Mouse (Mus musculus): ENCODE results near the gene Rab42.
"Not testable (repeated sequence)": the region's sequence is repeated elsewhere in the genome, so short reads cannot be mapped to it uniquely, and the experiment has no call there.

The Rab42 gene

DNA sequence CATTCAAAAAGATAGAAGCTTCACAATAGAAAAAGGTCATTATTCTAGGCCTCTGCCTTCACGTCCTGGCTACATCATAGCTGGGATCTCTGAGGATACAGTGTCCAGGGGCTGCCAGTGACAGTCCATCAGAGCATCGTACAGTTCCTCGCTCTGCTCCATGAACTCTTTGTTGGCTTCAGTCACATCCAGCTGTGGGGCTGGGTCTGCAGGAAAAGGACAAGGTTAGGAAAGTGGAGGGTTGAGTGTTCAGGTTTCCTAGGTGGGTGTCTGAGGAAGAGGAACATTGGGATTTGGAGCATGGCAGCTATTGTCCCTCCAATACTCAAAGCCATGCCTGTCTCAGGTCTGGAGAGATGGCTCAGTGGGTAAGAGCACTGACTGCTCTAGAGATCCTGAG, 8.6 kb upstream of the Rab42 start:
- no peak for DNase-seq (ENCODE audit: low spot score in 2 of 2)

DNA sequence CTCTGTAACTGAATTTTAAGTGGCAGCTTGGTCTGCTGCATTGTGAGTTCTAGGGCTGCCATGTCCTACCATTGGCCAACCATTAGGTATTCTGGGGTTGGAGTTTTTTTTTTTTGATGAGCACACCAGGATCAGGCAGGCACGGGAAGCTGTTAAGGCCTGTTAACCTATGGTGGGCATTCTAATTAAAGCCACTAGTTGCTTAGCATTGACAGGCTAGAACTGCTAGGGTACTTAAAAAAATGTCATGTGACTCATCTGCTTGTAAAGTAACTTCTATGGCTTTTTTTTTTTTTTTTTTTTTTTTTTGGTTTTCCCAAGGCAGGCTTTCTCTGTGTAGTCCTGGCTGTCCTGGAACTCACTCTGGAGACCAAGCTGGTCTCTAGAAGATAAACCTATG, 8.0 kb upstream of the Rab42 start:
- no peak for DNase-seq (ENCODE audit: low spot score in 2 of 2)

DNA sequence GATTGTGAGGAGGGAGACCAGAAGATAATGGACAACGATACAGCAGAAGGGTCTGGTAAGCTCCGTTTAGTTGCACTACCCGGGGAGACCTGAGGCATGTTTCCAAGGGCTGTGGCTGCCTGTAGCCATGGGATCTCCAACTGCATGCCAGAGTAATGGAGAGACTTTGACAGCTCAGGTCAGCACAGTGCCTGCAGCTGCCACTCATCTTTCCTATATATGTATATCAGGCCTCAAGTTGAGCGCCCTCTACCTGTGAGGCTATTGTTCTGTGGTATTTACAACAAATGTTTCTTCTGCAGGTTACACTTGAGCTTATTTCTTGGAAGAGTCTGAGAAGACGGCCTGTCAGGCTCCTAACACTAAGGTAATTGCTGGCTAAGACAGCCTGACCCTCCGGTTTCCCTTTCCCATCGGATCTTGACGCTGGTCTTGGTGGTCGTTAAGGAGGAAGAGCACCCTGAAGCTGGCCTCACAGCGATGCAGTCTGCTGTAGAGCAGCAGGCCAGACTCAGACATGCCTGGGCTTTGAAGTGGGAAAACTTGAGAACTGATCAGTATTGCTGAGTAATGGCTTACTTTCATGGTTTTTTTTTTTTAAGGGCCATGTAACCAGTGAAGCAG, 6.8 kb upstream of the Rab42 start:
- peak in 1 of 2 experiments; percentile 11 for DNase-seq (ENCODE audit: low spot score in 2 of 2)

DNA sequence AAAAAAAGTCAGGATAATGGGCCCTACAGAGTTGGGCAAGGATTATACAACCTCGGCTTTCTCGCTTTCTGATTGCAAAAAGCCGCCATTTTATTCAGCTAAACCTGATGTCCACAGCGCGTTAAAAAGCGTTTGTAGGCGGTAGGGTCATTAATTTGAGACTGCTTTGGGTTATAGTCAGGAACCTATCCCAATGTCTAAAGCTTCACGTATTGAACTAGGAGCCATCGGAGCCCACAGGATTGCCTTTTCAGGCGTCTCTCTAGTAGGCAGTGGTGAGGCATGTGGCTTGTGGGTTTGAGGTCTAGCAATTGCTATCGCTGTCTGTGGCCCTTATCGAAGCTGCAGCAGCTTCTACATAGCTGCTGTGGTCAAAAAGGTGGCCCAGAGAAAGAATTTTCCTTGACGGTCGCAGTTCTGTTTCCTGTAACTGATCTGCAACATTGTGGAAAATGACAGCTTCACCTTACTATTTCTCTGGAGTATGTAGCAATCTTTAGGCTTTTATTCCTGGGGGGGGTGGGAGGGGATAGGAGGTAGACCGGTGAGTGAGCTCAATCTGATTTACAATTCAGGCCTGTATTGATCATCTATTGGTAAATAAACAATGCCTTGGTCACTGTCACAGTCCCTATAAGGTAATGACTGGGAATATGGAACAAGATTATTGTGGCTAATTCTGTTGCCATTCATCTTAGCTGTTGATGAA, 6.1 kb upstream of the Rab42 start:
- DNase-seq (ENCODE audit: low spot score in 2 of 2) = no peak

DNA sequence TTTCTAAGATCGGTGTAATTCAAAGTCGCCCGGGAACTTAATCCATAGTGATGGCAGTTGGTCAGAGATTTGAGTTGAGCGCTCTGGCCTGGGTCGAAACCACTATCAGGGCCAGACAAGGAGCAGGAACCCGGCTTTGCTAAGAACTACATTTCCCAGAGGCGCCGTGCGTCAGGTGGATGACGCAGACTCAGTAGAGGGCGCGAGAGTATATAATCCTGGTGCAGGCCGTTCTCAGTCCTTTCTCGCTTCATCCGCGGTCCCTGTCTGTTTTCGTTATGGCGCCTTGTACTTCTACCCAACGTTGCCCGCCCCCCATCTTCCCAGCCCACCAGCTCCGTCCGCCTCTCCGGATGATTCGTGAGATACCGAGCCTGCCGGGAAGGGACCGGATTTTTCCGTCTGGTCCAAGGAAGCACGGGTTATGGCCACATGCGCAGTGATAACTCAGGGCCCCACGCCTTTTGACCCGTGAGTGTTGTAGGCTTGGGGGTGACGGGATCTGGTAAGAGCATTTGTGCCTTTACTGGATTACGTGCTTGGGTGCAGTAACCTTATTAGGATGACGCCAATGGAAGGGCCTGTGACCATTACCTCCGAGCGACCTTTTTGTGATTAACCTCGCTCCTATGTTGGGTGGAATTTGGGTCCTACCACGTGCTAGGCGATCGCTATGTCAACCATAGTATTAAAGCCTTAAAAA, 5.4 kb upstream of the Rab42 start:
- peak; percentile 89 to 92 for DNase-seq (ENCODE audit: low spot score in 2 of 2)

DNA sequence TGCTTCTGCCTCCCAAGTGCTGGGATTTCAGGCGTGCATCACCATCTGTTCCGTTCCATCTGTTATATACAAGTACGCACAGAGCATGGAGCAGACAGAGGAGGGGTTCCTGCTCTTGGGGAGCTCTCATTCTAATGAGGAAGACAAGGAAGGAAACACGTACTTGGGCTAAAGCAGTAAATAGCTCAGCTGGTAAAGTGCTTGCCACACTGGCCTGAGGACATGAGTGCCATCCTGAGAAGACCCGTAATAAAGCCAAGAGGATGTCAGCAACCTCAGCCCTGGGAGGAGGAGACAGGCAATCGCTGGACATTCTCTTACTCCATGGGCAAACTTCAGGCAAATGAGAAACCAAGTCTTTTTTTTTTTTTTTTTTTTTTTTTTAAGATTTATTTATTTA, 2.8 kb upstream of the Rab42 start:
- no peak for DNase-seq (ENCODE audit: low spot score in 2 of 2)

DNA sequence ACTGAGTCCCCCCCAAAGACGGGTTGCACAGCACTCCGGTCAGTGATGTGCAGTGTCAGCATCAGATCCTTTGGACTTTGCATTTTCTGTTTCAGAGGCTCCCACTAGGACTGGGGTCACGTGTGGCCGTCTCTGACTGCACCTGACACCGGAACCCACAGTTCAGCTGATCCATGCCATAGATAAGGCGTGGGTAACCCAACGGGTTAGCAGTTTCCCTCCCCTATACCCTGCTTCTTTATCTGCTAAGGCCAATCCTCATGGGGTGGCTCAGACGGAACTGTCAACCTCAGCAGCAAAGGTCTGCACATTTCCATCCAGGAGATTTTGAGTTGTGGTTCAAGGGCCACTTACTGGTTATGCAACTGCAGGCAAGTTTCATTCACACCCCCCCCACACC, 2.1 kb upstream of the Rab42 start:
- DNase-seq (ENCODE audit: low spot score in 2 of 2) = no peak

DNA sequence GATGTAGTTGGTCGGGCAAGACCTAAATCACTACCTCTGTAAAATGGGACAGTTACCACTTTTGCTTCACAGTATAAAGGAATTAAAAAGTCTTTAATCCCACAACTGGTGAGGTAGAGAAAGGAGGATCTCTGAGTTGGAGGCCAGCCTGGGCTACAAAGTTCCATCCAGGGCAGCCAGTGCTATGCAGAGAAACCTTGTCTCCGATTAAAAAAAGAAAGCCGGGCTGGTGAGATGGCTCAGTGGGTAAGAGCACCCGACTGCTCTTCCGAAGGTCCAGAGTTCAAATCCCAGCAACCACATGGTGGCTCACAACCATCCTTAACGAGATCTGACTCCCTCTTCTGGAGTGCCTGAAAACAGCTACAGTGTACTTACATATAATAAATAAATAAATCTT, 299 bp upstream of the Rab42 start:
- DNase-seq (ENCODE audit: low spot score in 2 of 2) = not testable (repeated sequence)

DNA sequence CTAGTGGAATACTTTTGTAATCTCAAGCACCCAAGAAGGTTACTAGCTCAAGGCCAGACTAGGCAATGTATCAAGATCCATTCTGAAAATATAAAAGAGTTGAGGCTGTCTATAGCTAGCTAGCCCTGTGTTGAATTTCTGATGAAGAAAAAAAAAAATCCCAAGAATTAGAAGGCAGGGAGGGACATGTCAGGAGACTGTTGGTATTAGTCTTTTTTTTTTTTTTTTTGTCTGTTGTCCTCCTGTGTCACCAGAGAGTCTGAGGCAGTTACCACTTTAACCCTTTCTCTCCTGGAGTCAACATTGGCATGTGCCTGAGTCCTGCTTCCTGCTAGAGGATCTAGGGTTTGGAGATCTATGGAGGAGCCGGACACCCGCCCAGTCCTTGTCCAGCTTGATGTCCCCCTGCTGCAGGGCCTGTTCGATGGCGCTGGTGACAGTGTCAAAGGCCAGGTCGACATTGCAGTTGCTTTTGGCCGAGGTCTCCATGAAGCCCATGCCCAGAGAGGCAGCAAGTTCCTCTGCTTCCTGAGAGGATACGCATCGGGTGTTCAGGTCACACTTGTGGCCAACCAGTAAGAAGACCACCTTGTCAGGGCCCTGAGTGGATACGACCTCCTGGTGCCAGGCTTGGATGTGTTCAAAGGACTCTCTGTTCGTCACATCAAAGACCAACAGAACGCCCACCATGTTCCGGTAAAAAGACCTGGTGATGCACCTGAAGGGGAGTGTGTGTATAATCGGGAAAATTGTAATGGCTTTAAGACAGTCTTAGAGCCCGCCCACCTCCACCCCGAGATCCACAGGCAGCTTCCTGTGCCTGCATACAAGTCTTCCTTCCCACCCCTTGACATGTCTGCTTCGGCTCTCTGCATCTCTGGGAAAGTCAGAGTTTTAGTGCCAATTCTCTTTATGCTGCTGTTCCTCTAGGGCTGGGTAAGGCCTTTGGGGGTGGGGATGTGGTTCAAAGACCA, 933 bp downstream of the Rab42 start:
- no peak for DNase-seq (ENCODE audit: low spot score in 2 of 2)

DNA sequence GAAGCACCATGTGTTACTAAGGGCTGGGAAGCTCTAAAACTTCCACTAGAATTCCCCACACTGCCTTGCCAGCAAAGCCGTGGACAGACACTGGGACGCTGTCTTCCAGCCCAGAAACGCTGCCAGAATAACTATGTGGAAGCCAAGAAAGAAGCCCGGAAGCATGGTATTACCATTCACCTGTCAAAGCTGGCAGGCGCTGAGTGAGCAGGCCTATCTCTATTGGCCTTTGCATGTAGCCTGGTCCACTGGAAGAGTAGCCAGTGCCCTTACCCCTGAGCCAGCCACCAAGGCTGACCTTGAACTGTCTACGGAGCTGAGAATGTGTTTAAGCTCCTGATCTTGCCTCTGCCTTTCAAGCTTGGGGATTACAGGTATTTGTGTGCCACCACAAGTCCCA, 1.7 kb downstream of the Rab42 start:
- DNase-seq (ENCODE audit: low spot score in 2 of 2) = no peak

DNA sequence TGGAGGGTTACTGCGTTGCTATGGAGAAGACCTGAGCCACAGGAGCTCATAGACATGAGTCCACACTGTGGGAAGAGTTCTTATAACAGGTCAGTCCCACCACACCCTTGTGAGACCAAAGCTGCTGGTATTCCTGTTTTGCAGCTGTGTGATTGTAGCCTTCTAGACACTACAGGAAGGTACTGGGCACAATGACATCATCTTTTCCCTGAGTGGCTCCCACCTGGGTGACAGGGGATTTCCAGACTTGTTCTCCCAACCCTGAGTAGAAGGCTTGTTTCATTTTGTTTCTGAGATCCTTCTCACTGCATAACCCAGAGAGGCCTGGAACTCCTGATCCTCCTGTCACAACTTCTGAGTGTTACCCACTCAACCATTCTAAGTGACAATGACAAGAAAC, 3.3 kb downstream of the Rab42 start:
- no peak for DNase-seq (ENCODE audit: low spot score in 2 of 2)

DNA sequence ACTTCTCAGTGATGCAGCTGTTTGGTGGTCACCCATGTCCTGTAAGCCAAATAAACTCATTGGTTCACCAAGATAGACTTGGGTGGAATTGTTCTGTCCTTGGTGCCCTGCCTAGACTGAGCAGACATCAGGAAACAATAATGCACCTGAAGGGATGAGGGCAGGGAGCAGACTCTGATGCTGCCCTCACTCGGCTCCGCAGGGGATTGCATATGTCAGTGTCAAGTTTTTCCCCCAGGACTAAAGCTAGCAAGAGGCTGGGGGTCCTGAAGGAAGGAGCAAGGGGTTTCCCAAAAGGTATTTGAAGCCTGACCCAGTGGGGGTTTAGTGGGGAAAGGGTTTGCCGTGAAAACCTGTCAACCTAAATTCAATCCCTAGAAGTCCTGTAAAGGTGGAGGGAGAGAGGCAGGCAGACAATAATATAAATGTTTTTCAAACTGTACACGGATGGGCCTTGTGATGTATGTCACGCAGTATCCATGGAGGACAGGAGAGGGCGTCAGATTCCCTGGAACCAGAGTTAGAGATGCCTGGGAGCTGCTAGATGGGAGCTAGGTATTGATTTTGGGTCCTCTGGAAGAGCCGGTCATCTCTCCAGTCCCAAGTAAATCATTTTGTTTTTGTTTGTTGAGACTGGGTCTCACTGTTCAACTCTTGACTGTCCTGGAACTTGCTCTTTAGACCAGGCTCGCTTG, 7.3 kb downstream of the Rab42 start:
- DNase-seq (ENCODE audit: low spot score in 2 of 2) = no peak

DNA sequence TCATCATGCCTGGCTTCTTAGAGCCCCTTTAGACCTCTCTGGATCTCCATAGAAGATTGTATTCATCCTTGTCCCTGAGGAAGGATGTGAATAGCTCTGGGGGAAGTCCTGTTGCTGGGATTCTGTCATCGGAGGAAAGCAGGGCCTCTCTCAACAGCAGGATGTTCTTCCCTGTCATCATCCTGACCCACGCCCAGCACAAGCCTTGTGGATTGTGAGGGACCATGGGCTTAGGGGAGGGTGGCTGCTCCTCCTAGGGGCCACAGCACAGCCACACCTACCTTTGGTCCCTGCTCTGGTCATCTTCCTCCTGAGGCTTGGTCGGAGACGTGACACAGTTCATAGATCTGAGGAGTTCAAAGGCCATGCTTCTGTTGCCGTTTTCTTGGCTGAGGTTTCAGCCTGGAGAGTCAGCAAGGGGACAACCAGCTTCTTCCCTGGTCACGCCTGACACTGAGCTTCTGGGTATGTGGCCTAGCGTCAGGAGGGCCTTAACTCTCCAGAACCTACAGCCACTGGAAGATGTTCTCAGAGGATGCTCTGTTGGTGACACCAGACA, 9.4 kb downstream of the Rab42 start:
- no peak for DNase-seq (ENCODE audit: low spot score in 2 of 2)

DNA sequence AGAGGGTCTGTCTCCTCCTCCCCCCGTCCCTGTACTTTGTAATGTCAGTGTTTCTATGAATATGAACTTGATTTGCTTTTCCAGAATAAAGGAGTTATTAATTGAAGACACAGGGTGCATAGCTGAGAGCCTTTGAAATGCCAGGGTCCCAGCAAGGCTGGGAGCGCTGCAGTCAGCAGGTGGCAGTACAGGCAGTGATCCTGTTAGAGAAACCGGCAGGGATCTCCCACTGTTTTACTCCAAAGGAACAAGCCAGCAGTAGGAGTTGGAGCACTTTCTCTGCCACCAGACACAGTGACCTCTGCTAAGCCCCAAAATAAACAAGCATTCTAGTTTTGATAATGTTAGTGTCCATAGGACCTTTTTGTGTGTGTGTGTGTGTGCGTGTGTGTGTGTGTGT, 10.2 kb downstream of the Rab42 start:
- no peak for DNase-seq (ENCODE audit: low spot score in 2 of 2)

DNA sequence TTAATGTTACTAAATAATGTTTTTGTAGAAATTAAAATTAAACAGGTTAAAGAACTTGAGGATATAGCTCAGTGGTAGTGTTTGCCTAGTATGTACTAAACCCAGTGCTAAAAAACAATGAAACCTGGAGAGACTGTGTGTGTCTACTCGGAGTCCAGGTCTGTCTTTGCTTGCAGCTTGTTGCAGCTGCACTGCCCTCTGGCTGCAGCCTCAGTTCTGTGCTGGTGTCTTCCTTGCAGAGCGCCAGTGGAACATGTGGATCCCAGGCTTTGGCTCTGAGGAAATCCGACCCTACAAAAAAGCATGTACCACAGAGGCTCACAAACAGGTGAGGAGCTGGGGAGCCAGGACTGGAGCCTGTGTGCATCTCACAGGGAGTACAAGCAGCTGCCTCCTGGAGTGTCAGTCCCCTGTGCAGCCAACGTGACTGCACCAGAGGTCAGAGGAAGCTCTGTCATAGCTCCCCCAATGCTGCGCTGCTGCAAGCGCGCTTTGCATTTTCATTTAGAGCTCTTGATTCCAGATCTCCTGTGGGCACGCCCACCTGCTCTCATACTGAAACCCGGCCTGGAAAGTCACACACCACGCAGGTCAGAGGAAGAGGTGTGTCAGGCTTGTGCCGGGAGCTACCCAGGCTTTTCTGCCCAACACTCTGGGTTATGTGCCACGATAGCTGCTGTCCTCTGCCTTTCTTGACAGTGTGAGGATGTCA, 11.4 kb downstream of the Rab42 start:
- DNase-seq (ENCODE audit: low spot score in 2 of 2) = no peak

DNA sequence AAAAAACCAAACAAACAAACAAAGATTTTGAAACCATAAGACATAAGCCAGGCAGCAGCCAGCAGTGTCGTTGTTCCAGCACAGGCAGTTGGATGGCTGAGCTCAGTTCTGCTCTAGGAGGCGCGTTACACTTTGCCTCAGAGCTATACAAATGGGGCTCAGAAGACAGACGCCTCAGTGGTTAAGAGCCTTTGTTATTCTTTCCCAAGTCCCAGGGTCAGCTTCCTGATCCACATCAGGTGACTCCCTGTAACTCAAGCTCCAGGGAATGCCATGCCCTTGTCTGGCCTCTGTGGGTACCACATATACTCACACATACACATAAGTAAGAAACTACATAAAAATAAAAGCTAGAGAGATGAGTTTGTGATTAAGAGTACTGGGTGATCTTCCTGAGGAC, 12.1 kb downstream of the Rab42 start:
- DNase-seq (ENCODE audit: low spot score in 2 of 2) = no peak

DNA sequence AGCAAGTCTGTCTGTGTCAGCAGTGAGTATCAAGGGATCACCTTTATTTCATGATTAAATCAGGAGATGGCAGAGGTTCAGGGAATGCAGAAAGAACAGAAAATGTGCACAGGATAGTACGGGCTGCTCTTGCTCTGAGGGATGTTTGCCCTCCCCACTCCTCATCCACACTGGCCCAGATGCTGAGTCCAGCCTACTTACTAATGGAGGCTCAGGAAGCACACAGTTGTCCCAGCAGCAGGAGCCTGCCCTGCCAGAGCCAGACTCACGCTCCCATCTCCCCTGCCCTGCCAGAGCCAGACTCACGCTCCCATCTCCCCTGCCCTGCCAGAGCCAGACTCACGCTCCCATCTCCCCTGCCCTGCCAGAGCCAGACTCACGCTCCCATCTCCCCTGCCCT, 14.3 kb downstream of the Rab42 start:
- DNase-seq (ENCODE audit: low spot score in 2 of 2) = not testable (repeated sequence)

DNA sequence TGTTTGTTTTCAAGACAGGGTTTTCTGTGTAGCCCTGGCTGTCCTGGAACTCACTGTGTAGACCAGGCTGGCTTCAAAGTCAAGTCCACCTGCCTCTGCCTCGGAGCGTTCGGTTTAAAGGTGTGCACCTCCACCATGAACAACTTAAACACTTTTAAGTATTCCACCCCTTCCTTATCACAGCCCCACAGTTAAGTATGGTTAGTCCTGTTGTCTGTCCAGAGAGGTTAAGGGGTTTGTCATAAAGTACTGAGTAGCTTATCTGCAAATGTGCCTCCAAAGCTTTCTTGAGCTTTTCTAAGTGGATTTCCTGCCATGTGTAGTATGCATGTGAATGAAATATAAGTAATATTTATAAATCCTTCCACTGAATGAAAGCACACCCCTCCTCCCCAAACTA, 27.2 kb downstream of the Rab42 start:
- no peak for DNase-seq (ENCODE audit: low spot score in 2 of 2)

DNA sequence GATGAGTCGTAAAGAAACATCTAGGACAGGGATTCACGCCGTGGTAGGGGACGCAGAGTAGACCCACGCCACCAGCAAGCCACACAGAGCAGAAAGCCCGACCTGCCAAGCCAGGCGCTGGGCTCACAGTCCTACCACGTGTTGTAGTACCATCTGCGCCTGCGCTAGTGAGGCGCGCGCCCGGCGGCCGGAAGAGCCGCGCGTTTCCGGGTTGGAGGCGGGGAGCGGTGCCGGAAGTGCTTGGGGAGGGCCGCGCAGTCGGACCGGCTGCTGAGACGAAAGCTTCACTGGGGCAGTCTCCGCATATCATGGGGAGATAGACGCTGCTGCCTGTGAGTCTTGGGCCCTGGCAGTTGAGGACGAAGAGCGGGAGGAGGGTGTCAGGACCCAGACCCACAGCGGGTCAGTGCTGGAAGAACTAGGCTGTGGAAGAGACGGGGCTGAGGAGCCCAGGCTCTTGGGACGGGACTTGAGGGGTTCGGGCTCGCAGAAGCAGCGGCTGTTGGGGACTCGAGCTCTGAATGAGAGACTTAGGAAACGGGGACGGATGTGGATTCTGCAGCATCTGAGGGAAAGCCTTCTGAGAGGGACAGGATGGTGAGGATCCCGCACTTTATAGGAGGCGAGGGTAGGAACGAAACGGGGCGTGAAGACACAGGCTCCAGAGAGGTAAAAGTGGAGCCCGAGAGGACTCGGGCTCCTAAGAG, 28.9 kb downstream of the Rab42 start, which contains the start of gene Taf12:
Gene Taf12 (plus strand): TSS at position 220 of the 707 bp plus-strand sequence.
- peak; percentile 89 to 91 for DNase-seq (ENCODE audit: low spot score in 2 of 2)

DNA sequence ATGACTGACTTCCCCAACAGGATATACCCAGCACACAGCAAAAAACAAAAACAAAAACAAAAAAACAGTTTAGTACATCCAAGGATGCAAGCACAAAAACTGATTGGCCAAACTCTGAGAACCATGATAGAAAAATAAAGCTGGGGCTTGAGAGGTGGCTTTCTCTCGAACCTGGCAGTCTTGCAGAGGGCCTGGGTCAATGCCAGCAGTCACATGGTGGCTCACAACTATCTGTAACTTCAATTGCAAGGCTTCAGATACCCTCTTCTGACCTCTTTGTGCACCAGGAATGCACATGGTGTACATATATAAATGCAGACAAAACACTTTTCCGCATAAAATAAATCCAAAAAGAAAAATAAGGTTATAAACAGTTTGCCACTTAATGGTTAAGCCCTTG, 30.0 kb downstream of the Rab42 start:
- DNase-seq (ENCODE audit: low spot score in 2 of 2) = no peak

All from right cerebral cortex, postnatal 36 days (tissue).